Mouse (Mus musculus) ovary, postnatal 36 days (tissue): ENCODE results near the gene Zmynd10.
A peak's percentile ranks its signal among the peaks of the same experiment; 100 is the strongest.
"Not testable (repeated sequence)": the region's sequence is repeated elsewhere in the genome, so short reads cannot be mapped to it uniquely, and the experiment has no call there.

Experiments
- DNase-seq: peaks from one replicate; pipeline ENCODE4 v3.0.0; 2022; ENCODE audit warnings: low spot score, mixed read lengths

Gene Zmynd10

DNA sequence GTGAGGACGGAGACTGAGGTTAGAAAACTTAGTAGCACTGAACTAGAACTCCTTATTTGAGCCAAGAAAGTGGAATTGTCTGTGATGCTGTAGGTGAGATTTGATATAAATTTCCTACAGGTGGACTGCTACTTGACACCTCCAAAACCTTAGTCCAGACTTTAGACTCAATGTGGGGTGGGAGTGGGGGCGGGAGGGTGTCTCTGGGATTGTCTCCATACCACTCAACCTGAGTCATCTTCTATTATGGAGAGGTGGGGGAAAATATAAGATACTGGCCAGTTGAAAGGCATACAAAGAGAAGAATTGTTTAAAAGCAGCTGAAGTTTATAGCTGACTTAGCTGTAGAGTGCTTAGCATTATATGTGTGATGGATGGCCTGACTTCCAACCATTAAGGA, 8.6 kb downstream of the Zmynd10 start:
- no peak for DNase-seq

DNA sequence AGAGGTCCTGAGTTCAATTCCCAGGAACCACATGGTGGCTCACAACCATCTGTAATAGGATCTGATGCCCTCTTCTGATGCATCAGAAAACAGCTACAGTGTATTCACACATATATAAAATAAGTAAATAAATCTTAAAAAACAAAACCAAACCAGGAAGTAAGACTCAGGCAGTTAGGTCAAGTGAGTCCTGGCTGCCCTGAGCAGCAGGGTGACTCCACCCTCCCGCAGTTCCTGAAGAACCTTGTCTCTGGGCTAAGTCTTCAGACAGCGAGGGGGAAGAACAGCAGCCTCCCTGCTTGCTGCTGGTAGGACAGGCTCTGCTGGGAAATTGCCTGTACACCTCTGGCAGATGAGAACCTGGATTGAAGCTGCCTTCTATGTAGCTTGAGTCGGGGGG, 9.2 kb downstream of the Zmynd10 start:
- DNase-seq: no peak

DNA sequence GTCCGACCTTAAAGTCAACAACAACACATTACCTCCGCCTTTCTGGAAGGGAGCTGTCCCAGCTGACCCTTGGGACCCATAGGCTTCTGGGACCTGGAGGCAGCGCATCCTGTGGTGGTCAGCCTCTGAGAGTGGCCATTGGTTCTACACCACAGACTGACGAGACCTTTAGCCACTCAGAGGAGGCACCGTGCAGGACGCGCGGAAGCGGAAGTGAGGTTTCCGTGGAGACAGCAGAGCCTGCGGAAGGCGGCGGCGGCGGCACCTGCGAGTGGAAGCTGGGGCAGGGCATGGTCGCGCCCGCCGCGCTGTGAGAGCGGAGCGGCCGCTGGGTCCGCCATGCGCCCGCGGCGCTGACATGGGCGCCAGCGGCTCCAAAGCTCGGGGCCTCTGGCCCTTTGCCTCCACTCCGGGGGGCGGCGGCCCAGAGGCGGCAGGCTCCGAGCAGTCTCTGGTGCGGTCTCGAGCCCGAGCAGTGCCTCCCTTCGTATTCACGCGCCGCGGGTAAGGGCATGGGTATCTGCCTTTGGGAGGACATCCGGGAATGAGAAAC, 16.0 kb downstream of the Zmynd10 start, which contains the start of gene Tusc2:
Tusc2 (plus strand) TSS at position 227 of the 553 bp plus-strand sequence.
- DNase-seq: peak; percentile 90

DNA sequence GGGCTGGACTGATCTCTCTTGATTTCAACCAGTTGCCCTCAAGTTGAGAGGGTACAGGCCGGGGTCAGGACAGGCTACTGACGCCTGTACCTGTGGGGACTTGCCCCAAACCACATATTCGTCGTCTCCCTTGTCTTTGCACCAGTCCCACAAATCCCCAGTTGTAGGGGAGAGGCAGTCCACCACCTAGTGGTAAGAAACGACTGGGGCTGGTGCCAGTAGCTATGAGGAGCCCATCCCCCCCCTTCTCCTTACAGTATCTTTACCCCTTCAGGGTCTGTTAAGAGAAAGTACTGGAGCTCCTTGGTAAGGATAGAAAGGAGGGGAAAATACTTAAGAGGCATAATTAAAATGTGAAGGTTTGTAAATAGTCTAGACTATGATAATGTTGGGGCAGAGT, 18.5 kb downstream of the Zmynd10 start:
- not testable (repeated sequence) for DNase-seq

DNA sequence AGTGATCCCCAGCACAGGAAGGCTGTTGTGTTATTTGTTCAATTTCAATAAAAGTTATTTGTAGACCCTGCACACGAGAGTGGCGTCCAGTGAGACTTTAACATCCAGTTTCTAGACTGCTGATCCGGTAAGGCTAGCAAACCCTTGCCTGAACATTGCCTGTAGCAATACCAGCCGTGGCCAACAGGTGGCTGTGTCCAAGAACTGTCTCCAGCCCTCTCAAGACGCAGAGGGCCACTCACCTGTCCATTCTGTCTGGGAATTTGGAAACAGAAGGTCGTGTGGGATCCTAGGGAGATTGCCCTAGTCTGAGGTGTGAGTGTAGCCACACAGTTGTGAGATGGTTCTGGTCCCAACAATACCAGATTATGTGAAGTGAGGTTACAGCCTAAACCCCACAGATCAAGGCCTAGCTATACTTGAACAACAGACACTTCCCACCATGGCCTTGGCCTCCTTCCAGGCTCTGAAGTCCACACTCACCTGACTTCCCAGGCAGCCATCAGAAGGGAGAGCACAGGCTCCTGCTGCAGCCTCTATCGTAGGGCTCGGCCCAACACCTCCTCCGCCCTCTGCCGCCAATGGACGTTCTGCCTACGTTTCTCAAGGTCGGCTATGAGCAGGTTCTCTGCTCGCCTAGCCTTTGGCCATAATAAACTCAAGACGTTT, 19.1 kb downstream of the Zmynd10 start:
- peak; percentile 80 for DNase-seq

DNA sequence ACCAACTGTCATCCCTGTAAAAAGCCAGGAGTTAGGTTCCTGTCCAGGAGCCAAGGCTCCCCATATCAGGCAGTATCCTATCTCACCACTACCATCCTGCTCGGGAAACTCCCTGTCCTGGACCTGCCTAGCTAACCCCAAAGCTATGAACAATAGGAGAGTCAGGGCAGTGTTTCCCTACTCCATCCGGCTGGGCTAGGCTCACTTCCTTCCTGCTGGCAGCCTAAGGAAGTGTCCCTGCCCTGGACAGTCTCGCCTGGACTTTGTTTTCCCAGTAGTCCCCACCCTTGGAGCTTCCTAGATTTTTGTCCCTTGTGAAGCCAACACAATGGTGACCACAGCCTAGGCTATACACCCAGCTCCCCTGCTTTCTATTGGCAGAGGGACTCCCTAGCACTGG, 19.8 kb downstream of the Zmynd10 start:
- no peak for DNase-seq

DNA sequence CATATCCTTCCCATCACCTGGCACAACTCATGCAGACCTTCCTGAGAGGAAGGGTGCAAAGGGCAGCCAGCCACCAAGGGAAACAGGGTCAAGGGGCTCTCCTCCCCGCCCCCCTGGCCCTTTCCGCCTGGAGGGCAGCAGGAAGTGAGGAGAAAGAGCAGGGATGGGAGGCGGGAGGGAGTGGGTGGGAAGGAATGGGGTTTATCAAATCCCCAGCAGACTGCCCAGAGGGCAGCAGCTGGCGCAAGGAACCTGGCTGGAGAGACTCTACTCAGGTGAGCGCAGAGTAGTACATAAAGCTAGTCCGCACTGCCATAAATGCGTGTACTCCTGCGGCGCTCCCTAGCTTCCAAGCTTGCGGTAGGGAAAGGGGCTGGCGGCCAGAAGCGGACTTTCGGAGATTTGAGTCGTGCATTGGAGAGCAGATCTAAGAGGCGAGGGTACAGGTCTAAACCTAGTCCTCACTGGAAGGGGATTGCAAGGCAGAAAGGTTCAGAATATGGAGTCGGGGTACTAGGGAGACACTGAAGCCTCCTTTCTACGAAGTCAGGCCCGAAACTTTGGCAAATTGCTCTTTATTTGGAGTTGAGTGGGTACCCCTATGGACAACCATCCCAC, 20.7 kb downstream of the Zmynd10 start, which contains the start of gene Hyal2:
Hyal2 (plus strand) TSS at position 244 of the 618 bp plus-strand sequence.
- DNase-seq: no peak

DNA sequence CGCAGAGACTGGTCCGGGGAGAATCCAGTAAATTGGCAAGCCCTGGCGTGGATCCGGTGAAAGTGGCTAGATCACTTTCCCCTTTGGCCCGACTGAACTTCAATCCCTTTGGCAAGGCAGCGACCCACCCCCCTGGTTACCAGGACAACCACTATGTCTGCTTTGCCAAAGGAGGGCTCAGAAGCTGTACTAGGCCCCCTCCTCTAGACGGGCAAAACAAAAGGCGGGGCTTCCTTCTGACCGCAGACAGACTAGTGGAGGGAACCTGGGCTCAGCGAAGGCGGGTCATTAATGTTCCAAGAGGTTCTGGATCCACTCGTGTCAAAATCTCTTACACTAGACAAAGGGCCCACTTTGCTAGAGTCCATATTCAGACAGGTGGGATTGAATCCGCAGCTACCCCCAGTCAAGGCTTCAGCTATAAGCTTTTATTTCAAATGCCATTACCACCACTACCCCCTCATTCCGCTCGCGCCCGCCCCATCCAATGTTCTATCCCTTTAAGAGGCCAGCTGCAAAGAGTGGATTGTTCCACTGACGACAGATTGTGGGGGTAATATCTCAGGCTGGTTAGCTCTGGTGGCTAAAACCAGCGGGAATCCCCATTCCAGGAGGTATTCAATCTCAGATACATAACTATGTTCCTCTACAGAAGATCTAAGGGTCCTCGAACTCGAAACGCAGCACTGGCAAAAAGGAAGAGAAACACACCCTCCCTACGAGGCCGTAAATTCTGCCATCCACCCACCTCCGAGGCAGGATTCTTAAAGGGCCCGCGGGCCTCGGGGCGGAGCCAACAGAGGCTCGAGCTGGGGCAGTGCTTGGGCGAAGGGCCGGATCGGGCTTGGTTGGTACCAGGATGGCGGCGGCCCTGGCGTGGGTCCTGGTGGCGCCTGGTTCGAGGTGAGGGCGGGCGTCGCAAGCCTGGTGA, 21.5 kb downstream of the Zmynd10 start:
- peak; percentile 87 for DNase-seq

DNA sequence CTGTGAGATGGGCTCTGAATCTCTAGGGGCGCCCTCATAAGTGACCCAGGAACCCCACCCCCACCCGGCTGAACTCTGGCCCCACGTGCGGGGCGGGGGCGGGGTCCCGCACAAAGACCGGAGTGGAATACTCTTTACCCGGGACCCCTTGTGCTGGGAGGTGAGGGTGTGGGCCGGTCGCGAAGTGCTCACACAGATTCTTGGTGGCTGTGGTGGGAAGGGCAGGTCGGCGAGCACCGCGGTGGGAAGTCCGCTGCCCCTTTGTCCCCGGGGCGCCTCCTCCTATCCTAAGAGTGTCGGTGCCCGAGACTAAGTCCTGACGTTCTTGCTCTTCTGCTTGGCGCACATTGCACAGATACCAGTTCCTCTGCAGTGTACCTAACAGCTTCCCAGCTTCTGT, 22.2 kb downstream of the Zmynd10 start:
- no peak for DNase-seq

DNA sequence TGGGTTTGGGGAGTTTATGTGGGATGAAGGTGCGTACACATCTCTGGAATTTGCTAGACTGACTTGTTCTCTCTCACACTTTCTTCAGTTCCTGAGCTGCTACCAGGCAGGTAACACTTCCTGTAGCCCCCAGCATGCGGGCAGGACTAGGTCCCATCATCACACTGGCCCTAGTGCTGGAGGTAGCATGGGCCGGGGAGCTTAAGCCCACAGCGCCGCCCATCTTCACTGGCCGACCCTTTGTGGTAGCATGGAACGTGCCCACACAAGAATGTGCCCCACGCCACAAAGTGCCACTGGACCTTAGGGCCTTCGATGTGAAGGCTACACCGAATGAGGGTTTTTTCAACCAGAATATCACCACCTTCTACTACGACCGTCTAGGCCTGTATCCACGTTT, 22.9 kb downstream of the Zmynd10 start:
- no peak for DNase-seq

DNA sequence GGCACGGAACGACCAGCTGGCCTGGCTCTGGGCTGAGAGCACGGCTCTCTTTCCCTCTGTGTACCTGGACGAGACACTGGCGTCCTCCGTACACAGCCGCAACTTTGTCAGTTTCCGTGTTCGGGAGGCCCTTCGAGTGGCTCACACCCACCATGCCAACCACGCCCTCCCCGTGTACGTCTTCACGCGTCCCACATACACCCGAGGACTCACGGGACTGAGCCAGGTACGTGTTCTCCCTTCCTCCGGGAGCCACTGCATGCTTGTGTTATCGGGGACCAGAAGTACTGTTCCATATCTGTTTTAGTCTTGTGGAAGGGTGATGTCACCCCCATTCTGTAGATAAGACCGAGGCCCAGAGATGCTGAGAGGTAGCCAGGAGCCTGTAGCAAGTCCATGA, 23.7 kb downstream of the Zmynd10 start:
- DNase-seq: no peak

DNA sequence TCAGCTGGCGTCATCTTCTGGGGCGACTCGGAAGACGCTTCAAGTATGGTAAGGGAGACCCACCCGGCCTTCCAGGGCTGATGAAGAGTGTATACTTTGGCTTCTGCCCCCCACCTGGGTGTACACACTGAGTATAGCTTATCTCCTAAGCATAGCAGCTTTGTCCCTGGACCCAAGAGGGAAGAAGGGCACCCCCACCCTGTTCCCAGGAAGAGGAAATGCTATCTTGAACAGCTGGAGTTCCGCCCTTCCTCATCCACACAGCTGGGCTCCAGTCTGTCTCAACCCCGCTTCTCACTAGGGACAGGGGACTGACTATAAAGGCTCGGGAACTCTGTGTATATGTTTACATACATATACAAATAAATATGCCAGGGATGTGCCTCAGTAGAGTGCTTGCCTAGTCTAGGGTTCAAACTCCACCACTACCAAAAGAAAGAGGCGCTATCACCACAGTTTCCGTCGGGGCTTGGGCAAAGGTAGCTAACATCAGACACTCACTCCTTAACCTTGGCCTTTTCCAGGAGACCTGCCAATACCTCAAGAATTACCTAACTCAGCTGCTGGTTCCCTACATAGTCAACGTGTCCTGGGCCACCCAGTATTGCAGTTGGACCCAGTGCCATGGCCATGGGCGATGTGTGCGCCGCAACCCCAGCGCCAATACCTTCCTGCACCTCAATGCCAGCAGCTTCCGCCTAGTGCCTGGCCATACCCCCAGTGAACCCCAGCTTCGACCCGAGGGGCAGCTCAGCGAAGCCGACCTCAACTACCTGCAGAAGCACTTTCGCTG, 24.6 kb downstream of the Zmynd10 start:
- DNase-seq: no peak

DNA sequence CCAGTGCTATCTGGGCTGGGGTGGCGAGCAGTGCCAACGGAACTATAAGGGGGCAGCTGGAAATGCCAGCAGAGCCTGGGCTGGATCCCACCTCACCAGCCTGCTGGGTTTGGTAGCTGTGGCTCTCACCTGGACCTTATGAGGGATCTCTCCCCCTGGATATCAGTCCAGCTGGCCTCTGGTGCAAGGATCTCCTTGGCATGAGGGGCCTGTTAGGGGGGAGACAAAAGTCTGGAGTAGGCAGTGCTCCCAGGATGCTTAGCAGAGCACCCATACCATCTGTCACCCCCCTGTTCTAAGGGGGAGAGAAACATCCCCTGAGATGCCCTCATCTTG, 25.2 kb downstream of the Zmynd10 start:
- DNase-seq: no peak

DNA sequence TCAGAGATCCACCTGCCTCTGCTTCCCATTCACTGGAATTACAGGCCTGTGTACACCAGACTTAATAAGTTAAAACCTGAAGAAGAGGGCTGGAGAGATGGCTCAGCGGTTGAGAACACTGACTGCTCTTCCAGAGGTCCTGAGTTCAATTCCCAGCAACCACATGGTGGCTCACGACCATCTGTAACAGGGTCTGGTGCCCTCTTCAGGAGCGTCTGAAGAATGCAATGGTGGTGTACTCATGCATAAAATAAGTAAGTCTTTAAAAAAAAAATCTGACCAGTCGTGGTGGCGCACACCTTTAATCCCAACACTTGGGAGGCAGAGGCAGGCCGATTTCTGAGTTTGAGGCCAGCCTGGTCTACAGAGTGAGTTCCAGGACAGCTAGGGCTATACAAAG, 26.7 kb downstream of the Zmynd10 start:
- not testable (repeated sequence) for DNase-seq

DNA sequence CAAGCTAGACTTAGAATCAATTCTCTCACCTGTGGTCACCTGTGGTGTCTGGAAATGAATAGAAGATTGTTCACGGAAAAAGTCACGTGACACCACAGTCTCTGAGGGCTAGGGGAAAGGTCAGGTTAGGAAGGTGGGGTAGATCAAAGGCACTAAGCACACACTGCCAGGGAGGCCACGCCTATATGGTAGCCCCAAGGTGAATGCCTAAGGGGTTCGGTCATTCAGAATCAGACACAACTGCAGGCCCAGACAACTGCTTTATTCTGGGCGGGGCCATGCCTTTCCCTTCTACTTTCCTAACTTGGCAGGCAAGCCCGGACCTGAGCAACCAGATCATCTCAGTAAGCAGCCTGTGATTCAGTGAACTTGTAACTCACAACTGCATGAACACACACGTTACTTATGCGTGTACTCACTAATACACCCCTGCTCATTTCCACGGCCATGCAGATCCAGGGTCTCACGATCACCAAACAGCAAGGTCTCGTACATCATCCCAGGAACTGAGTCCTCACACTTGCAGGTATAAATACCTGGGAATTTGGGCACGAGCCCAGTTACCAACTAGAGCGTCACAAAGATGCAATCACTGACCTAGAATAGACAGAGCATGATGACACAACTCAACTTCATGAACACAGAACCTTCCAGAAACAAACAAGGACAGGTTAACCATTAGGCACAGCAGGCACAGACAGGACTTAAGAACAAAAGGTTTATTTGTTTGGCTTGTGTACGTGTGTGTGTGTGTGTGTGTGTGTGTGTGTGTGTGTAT, 28.7 kb downstream of the Zmynd10 start:
- no peak for DNase-seq

DNA sequence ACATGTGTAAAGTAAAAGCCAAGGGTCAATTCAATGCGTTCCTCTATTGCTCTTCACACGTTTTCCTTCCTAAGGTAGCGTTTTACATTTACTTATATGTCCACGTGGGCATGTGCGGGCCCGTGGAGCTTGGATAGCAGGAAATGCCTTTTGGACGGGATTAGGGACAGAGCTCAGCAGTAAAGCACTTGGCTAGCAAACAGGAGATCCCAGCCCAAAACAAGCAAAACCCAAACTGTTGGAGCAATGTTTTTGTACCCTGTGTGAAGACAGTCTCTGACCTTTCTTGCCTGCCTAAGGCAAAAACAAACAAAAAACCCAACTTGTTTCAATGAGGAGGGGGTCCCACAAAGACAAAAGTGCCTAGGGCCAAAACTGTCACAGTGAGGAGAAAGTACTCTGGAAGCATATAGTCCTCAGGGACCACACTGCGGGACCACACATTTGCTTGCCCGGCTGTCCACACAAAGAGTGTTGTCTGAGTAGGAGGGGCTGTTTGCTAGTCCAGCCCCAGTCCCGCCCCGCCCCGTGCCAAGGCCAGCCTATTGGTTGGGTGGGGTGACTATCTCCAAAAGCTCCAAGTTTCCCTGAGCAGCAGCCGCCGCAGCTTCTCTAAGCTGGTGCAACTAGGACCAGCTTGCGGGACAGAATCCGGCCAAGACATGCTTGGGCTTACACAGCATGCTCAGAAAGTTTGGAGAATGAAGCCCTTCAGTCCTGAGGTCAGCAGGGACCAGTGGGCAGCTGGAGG, 29.4 kb downstream of the Zmynd10 start, which contains the start of gene Hyal1:
Hyal1 (plus strand) TSS at position 571 of the 751 bp plus-strand sequence.
- DNase-seq: peak; percentile 85

DNA sequence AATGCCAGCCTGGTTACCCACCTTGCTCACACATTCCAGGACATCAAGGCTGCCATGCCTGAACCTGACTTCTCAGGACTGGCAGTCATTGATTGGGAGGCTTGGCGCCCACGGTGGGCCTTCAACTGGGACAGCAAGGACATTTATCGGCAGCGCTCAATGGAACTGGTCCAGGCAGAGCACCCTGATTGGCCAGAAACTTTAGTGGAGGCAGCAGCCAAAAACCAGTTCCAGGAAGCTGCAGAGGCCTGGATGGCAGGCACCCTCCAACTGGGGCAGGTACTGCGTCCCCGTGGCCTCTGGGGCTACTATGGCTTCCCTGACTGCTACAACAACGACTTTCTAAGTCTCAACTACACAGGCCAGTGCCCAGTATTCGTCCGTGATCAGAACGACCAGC, 30.8 kb downstream of the Zmynd10 start:
- no peak for DNase-seq

DNA sequence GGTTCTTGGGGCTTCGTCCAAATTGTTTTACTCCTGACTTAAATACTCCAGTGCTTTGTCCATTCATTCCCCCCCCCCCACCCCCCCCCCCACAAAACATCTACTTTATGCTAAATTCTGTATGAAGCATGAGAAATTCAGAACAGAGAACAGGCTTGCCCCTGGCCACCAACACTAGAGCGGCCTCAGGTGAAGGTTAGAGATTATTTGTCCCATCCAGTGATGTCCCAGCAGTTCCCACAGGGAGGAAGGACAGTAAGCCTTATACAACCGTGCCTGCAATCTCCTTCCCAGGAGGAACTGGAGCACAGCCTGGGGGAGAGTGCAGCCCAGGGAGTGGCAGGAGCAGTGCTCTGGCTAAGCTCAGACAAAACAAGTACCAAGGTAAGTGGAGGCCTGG, 31.5 kb downstream of the Zmynd10 start, which contains the start of gene Naa80:
Naa80 (plus strand) TSS at position 301 of the 400 bp plus-strand sequence.
- no peak for DNase-seq

DNA sequence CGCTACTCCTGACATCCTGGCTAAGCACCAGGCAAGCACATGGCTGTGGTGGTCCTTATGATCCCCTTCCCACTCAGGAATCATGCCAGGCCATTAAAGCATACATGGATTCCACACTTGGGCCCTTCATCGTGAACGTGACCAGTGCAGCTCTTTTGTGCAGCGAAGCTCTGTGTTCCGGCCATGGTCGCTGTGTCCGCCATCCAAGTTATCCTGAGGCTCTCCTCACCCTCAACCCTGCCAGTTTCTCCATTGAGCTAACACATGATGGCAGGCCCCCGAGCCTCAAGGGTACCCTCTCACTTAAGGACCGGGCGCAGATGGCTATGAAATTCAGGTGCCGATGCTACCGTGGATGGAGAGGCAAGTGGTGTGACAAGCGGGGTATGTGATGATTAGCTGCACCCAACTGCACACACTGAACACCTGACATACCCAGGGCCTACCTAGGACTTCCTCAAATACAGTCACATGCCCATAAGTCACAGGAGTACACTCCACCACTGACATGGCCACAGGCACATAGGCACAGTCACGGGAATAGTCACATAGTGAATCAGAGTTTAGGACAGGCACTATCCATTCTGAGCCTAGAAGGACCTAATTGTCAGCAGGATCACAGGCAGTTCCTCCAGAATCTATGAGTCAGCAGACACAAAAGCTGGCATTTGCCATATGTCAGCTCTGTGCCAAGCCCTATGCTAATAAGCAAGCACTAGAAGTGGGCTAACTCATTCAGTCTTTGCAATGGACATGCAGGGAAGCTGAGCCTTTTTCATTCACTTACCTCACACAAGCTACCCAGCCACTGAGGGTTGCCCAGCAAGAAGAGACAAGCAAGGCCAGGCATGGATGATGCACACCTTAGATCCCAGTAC, 32.2 kb downstream of the Zmynd10 start:
- no peak for DNase-seq
